Mouse (Mus musculus) heart, postnatal 0 days (tissue): Measurements from ENCODE around the gene Vmn2r1. TPM values are rescaled to one million over a fixed set of nuclear protein-coding genes. Genes with fewer than 3 reads are reported as not detected.

ENCODE experiments used
- ATAC-seq: fragments of 200-750 bp; cut with Nextera tagmentation; 2 replicates; pipeline ENCODE4 v1.8.0; 2017; ENCODE audit warnings: low read depth, moderate number of reproducible peaks, moderate library complexity; ENCODE audit not compliant: insufficient read depth
- DNase-seq: peaks from one replicate; pipeline ENCODE4 v3.0.0-alpha.2; 2016; ENCODE audit warnings: low spot score
- H3K27ac ChIP-seq: fragments of 300-500 bp; sonication (generic); 2 replicates; pipeline ENCODE4 v1.5.1; 2014; ENCODE audit warnings: low read depth, mild to moderate bottlenecking
- H3K27me3 ChIP-seq: fragments of 300-500 bp; sonication (generic); 2 replicates; pipeline ENCODE4 v1.6.1; 2014; ENCODE audit warnings: low read length, mixed read lengths; ENCODE audit not compliant: control insufficient read depth, insufficient read depth
- H3K36me3 ChIP-seq: fragments of 300-500 bp; sonication (generic); replicated peaks from 2 replicates; pipeline ENCODE4 v1.6.1; 2014; ENCODE audit warnings: low read length, mixed read lengths; ENCODE audit not compliant: control insufficient read depth, insufficient read depth
- H3K4me1 ChIP-seq: fragments of 300-500 bp; sonication (generic); 2 replicates; pipeline ENCODE4 v1.6.1; 2014; ENCODE audit warnings: antibody characterized with exemption; ENCODE audit not compliant: control insufficient read depth, insufficient read depth
- H3K4me2 ChIP-seq: fragments of 300-500 bp; sonication (generic); 2 replicates; pipeline ENCODE4 v1.6.1; 2014; ENCODE audit warnings: low read depth, mild to moderate bottlenecking, low read length, moderate library complexity
- H3K4me3 ChIP-seq: fragments of 300-500 bp; sonication (generic); 2 replicates; pipeline ENCODE4 v1.5.1; 2014; ENCODE audit warnings: low read depth, low read length
- H3K9ac ChIP-seq: fragments of 300-500 bp; sonication (generic); replicated peaks from 2 replicates; pipeline ENCODE4 v1.6.1; 2014; ENCODE audit warnings: low read depth, low read length, mixed read lengths
- H3K9me3 ChIP-seq: fragments of 300-500 bp; sonication (generic); replicated peaks from 2 replicates; pipeline ENCODE4 v1.6.1; 2016; ENCODE audit warnings: low read length; ENCODE audit not compliant: control insufficient read depth
- CTCF ChIP-seq: IDR thresholded peaks from 2 replicates; pipeline ENCODE4 v1.5.1; 2016; ENCODE audit warnings: antibody characterized with exemption, control low read depth, low read depth
- EP300 ChIP-seq: IDR thresholded peaks from 2 replicates; pipeline ENCODE4 v1.6.1; 2016; ENCODE audit warnings: antibody characterized with exemption, low read depth
- WGBS: fragments of 180-500 bp; shearing (Covaris S2); extraction: QIAGEN DNeasy Blood & Tissue Kit; methylation state at CpG from one replicate; pipeline ENCODE4 v1.1.7; 2014; 5-methylcytosine and 5-hydroxymethylcytosine counted together
- polyA plus RNA-seq: library from polyadenylated mRNA; unstranded; fragments of >200 nt; fragmentation: Nextera tagmentation; extraction: Ambion mirVana; gene quantifications from 2 replicates; pipeline ENCODE4 v1.2.1, GENCODE M21; 2015
- total RNA-seq: library from RNA; depleted of rRNA; stranded (reverse); fragments of >200 nt; gene quantifications from 2 replicates; pipeline ENCODE4 v1.2.3, GENCODE M21; 2014; ENCODE audit warnings: low replicate concordance; rRNA removed

The Vmn2r1 gene
- total and polyA plus RNA-seq, 2 experiments from 2014 or later = 0.04 TPM; not detected in 1

DNA sequence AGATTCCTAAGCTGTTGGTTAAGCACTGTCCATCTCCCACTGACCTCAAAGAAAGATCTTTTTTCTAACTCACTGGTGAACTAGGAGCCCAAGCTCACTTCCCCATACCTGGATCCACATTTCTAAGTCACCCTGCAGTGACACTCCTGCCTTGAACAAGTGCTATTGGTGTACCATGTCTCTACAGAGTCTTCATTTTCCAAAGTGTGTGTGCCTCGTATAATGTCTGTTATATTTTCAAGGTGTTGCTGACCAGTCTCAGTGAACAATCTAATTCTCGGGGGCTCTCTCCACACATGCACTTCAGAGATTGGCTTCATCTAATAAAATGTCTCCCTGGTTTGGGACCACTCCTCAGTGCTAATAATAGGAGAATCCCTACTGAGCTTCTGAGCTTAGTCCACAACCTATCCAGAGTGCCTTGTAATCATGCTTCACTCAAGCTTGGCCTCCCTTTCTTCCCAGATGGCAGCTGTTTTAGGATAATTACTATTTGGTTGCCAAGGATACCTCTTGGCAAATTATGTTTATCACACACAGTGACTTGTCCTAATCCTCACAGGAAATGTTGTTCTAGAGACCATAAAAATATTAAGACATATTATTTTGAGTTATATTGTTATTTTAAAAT, 60.6 kb downstream of the Vmn2r1 start, which contains the start of gene Vmn2r2:
TSS of gene Vmn2r2 (minus strand) at position 51 of the 631 bp plus-strand sequence.
- H3K27ac ChIP-seq = no peak within 1 kb of the TSS
- DNase-seq (no peak), ATAC-seq (no peak)
- H3K9ac ChIP-seq = no peak within 1 kb of the TSS
- H3K9me3 ChIP-seq = no peaks in the 10 kb centered on the region
- H3K27me3 ChIP-seq = no peaks in the 10 kb centered on the region
- TF ChIP-seq CTCF = no peak
- TF ChIP-seq EP300 = no peak
- no peaks in the 10 kb centered on the region for H3K4me1 ChIP-seq
- no peak within 1 kb of the TSS for H3K4me3 ChIP-seq
- WGBS = 71% methylated on average over 2 of the region's 2 CpGs
- no peak within 1 kb of the TSS for H3K4me2 ChIP-seq
- no peaks in the 10 kb centered on the region for H3K36me3 ChIP-seq

Other genes with a start within 250 kb of the Vmn2r1 start
- gene Plch1, start 182.1 kb upstream of the Vmn2r1 start, total RNA-seq = not detected in 2 replicates
- gene Plch1, start 182.1 kb upstream of the Vmn2r1 start, polyA plus RNA-seq = 0.07 and 0.14 TPM in 2 replicates
- 2.4 and 3.1 TPM in 2 replicates for gene E130311K13Rik, start 152.1 kb upstream of the Vmn2r1 start, total RNA-seq
- gene E130311K13Rik, start 152.1 kb upstream of the Vmn2r1 start, polyA plus RNA-seq = 6.0 and 7.3 TPM in 2 replicates
- gene Slc33a1, start 116.8 kb upstream of the Vmn2r1 start, total RNA-seq = 24.0 and 31.9 TPM in 2 replicates
- gene Slc33a1, start 116.8 kb upstream of the Vmn2r1 start, polyA plus RNA-seq = 9.4 TPM in 2 replicates
- 19.0 and 20.9 TPM in 2 replicates for gene Gmps, start 105.4 kb upstream of the Vmn2r1 start, total RNA-seq
- gene Gmps, start 105.4 kb upstream of the Vmn2r1 start, polyA plus RNA-seq = 26.4 and 27.4 TPM in 2 replicates
- gene Vmn2r2, start 60.4 kb downstream of the Vmn2r1 start, total RNA-seq = not detected in 2 replicates
- gene Vmn2r2, start 60.4 kb downstream of the Vmn2r1 start, polyA plus RNA-seq = not detected in 2 replicates
- gene Vmn2r3, start 208.2 kb downstream of the Vmn2r1 start, total RNA-seq = not detected in 2 replicates
- not detected in 2 replicates for gene Vmn2r3, start 208.2 kb downstream of the Vmn2r1 start, polyA plus RNA-seq